Mouse (Mus musculus): Measurements from ENCODE around the gene Tiparp.

- TF ChIP-seq POLR2A (IDR thresholded peaks at IDR 0.05; ENCODE audit: borderline replicate concordance, control insufficient read depth, low read depth, low read length) (no peak), CTCF (IDR thresholded peaks at IDR 0.05; ENCODE audit: control insufficient read depth, insufficient read depth, low read length) (no peak)
Measured at GRCm38 (mm10) chr3:65494291-65494763, 33.9 kb upstream of the Tiparp start.
